Mouse (Mus musculus): ENCODE data around the gene Chmp6.

Chmp6 gene

DNA sequence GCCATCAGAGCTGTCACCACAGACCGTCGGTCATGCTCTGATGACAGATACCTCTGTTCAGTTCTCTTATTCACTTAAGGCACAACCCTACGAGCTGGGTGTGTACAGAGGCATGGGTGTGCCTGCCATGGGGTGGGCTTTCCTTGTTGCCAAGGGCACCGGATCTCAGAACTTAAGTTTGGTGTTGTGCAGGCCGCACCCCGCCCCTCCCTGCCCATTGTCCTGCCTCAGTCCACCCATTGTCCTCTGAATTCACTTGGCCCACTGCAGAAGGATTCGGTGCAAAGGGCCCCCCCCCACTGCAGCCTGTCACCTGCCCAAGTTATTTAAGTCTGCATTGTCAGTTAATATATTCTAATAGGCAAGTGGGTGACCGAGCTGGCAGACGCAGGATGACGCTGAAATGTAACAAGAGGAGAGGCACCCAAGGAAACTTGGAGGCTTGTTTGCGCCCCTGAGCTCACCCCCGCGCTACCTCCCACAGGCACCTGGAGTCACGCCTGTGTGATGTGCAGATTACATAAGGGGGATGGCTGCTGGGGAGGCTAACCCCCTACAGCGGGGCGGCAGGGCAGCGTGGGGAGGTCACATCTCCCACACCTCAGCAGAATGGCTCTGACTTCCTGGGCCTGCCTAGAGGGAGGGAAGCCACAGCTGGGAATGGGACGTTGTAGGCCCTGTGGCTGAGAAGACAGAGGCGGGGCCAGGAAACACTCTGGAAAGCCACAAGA lies 24.7 kb downstream of the Chmp6 start:
- no peak for DNase-seq (ENCODE audit: low read depth)

DNA sequence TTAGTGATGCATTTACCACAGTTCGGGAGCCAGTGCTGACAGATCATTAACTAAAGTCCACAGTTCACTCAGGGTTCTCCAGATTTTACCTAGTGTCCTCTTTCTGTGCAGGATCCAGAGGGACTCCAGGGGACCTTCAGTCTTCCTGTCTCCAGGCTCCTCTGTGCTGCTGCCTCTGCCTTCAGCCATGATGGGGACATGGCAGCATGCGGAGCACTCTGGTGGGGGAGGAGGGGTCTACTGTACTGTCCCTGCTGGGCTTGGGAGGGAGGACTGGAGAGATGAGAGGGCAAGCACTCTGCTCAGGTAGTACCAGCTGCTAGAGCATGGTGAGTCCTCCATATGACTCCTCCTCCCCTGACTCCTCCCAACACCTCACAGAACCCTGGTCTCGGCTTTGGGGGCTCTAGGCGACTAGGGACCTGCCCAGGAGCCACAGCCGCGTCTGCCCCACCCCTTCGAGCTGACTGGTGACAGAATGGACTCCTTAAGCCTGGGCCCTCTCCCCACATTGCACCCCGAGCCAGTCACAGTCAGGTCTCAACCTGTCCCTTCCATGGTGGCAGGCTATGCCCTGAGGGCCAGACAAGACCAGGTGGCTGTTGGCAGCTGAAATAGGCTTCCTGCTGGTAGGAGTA lies 26.0 kb downstream of the Chmp6 start:
- DNase-seq (ENCODE audit: low read depth) = no peak

DNA sequence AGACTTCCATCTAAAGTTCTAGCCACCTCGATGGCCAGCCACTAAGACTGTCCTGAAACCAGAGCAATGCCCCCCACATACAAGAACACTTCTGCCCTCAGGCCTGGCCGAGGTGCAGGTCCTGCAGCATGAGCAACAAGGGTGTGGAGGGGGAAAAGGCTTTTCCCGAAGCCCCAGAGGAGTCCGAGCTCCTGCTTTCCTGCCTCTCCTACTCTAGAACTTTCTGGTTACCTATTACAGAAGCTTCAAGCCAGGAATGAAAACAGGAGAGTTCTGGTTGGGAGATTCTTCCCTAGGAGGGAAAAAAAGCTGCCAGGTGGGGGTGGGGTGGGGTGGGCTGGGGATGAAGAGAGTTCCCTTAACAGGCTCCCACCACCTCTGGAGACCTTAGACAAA lies 26.5 kb downstream of the Chmp6 start:
- no peak for DNase-seq (ENCODE audit: low read depth)

DNA sequence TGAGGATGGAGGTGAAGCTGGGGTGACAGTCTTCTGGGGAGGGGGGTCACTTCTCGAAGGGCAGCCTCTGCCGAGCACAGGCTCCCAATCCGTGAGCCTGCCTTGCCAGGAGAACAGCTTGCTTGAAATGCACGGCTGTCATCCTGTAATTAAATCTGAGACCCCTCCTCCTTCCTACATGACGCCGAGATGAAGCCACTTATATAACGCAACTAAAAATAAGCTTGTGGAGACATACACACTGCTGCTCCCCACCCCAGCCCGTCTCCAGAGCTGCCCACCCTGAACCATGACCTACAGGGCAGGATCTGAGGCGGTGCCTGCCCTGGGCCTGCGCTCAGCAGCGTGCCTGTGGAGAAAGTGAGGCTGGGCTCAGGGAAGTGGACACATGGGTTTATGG lies 26.9 kb downstream of the Chmp6 start:
- no peak for DNase-seq (ENCODE audit: low read depth)

DNA sequence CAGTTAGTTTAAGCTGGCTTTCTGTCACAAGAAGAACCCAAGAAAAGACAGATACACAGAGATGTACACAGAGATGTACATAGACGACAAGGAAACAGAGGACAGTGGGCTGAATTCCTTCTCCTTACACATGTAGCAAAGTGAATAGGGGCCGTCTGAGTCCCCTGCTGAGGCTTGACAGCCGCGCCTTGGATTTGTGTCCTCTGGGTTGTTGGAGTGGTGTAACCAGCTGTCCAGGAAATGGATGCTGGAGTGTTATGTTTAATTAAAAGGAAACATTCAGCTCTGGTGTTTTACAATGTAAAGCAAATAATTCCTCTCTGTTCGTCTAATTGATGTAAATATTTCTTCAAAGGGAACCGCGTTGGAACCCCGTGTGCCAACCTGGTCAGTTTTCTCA lies 28.6 kb downstream of the Chmp6 start:
- no peak for DNase-seq (ENCODE audit: low read depth)

DNA sequence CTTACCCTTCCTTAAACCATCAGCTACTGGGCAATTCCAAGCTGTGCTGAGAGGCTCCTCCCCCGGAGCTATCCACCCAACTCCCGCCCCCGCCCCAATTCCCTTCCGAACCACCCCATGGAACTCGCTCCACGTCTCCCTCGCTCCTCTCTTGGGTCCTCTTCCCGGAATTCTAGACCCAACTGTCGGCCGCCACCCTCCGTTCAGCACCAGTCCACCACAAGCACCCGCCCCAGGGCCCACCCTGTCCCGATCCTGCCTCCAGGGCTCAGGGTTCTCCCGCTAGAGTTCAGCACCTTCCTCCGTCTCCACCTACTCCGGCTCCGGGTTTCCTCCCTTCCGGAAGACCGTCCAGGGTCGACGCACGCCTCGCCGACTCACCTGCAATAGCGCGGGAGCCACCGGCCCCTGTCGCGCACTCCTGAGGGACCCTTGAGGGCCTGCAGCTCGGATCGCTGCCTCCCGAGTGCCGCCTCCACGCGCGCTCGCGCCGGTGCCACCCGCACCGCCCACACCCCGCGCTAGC lies 29.0 kb downstream of the Chmp6 start:
- DNase-seq (ENCODE audit: low read depth) = no peak

DNA sequence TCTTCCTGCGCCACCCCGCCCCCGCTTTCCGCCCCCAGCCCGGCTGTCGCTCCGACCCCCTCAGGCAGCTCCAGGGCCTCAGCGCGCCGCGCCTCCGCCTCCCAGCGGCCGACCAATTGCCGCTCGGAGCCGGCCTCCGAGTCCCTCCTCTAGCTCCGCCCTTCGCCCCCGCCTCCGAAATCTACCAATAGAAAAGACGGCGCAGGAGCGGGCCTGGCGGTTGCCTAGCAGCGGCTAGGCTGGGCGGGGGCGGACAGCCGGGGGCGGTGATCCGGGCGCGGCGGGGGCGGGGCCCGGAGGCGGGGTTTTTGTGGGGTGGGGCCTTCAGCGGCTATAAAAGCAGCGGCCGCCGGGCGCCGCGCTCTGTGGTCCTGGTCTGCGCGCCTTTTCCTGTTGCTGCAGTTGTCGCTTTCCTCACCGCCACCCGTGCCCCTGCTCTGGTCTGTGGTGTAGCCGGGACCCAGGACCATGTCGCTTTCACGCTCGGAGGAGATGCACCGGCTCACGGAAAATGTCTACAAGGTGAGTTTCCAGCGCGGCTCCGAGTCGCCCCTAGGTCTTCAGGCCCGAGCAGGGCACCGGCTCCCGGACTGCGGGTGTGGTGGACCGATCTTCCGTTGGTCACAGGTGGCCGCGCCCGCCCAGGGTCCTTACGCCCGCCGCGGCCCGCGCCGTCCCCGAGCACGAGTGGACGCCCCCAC lies 29.6 kb downstream of the Chmp6 start, which contains the start of gene Baiap2:
TSS of gene Baiap2 (plus strand) at position 37 of the 701 bp plus-strand sequence.
- DNase-seq (ENCODE audit: low read depth) = peak; percentile 71

DNA sequence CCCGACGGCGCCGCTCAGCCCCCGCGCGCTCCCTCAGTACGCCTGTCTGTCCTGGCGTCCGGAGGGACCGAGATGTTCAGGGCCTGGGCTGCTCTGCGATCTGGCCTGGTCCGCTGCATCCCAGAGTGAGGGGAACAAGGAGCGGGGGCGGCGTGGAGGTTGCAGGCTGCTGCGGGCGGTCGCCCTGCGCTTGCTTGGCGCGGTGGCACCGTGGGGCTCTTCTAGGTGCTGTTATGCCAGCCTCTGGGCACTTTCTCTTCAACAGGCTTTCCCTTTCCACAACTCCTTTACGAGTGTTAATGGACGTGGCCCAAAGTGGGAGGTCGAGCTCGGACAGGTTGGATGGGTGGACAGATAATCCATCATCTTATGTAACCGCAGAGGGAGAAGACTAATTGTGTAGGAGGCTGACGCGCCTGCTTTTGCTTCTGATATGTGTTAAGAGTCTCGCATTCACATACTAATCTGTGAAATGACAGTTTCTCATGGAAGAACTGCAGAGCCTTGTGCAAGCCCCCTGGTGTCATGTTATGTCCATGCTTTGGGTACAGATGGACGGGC lies 30.3 kb downstream of the Chmp6 start:
- no peak for DNase-seq (ENCODE audit: low read depth)

DNA sequence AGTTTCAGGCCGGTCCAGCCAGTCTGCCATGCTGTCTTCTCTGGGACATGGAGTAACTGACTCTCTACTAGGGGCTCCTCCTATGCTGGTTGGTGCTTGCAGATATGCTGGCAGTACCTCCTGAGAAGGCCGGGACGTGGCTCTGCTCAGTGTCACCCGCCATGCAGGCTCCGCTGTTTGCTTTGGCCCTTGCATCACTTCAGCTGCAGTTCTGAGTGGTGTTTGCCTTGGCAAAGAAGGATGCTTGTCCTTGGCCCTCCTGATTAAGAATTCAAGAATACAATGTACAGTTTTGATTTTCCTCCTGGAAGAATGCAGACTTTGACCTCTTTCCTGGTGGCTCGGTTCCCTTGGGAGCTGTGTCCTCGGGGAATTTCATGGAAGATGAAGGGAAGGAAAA lies 32.1 kb downstream of the Chmp6 start:
- DNase-seq (ENCODE audit: low read depth) = no peak

DNA sequence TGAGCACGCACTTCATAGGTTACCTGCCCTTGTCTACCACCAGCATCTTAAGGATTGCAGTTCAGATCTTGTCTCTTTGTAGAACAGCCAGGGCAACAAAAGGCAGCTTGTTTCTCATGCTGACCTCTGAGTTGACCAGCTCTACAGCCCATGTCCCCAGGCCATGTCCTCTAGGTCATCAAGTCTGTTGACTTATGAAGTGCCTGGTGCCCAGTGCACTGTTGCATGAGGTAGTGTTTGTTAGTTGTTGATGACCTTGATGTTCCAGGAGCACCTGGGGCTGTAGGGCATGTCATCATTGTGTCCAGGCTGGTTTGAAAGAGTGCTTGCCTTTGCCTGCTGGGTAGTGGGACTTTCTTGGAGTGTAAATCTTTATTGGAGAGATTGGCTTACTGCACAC lies 34.2 kb downstream of the Chmp6 start:
- DNase-seq (ENCODE audit: low read depth) = no peak

DNA sequence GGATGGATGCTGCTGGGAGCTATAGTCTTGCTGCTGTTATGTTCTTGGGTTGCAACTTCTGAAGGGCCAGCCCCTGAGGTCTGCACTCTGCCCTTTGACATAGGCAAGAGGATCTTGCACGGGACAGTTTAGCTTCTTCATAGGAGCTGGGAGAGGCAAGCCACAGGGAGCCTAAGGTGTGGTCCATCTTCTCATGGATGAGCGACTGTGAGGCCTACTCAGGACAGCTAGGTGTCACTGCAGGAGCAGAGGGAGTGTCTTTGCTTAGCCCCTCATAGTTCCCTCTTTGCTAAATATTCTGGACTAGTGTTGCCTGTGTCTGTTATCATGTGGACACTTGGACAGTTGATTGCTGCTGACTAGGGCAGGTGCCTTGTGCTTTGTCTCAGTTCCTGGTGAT lies 34.7 kb downstream of the Chmp6 start:
- DNase-seq (ENCODE audit: low read depth) = no peak

DNA sequence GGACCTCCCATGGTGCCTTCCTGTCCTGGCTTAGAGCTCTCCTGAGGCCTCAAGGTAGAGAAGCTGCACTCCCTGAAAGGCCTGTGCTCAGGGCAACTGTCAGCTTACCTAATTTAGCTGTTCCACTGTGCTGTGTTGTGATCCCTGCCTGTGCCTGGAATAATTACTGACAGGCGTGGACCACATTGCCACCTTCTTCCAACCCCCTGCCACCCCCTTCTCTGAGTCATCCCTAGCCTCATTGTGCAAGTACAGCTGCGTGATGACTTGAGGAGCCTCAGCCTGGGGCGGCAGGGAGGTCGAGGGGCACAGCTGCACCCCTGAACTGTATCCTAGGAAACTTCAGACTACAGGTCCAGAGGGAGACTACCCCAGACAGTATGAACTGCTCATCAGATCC lies 35.1 kb downstream of the Chmp6 start:
- no peak for DNase-seq (ENCODE audit: low read depth)

DNA sequence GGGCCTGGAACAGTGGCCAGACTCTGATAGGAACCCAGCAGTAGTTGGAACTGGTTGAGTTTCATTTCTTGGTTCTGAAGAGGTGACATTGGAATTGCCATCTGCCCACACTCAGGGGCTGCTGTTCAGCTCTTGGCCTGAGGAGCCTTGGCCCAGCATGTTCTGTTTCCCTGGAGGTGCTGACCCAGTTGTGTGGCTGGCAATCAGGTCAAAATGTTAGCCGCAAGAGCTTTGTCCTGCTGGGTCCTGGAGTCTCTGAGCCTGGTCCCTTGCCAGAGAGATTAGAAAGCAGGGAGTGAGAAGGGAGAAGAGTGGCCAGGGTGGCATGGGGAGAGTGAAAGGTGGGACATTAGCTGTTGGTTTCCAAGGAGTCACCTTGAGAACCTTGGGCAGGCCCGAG lies 35.6 kb downstream of the Chmp6 start:
- no peak for DNase-seq (ENCODE audit: low read depth)

DNA sequence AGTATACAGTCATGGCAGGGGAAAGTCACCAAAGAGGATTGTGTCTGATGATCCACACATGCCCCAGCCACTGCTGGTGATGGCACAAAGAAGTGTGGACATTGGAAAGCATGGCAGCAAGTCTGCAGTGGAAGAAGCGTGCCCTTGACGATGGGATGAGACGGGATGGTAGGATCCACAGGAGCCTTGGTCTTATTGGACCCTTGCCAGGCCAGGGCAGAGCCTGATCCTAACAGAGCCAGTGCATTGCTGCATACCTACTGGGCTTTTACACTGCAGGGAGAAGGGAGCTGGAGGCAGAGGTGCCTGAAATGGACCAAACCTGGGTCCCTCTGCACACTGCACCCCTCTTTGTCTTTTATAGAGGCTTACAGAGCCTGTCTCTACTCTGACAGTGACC lies 37.3 kb downstream of the Chmp6 start:
- DNase-seq (ENCODE audit: low read depth) = no peak

DNA sequence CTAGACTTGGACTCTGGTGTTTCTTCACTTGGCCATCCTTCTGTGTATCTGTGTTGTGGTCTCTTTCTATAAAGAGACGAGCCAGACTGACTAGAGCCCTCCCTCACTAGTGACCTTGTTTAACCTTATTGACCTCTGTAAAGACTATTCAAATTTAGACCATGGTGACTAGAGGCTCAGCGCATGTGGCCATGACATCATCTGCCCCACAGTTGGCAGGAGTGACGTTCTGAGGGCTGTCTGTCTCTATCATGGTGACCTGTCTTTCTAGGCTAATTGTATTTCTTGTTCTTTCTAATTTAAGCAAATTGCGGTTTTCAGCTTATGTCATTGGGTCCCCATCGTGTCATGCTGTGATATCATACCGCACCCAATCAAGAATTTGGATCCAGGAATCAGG lies 38.1 kb downstream of the Chmp6 start:
- DNase-seq (ENCODE audit: low read depth) = no peak

DNA sequence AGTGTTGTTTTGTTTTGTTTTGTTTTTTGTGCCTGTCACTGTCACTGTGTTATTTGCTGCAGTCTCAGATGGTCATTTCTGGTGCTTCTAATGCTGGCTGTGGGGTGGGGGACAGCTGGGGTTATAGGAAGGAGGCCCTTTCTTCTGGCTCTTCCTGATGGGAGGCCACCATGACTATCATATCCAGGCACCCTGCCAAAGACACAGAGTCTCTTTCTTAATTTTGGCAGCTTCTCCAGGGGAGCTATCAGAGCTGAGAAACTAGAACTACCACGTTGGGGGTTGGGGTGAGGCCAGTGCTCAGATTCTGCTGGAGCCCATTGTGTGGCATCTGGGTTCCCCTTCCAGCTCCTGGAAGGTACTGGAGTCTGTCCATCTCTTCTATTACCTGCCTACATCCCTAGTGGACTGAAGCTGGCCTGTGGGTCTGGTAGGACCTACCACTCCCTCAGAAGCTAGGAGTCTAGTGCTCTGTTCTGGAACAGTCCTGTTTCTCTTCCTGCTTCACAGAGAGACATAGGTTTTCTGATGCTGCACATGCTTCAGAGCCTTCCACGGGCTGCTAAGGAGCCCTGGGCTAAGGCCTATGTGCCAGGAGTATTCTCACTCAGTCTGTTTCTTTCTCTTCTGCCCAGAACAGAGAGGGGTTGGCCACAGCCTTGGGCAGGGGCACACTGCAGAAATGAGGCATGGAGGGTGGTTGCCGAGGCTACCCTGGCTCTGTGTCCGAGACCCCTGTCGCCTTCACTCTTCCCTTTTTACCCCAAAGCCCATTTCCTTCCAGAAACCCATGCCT lies 39.4 kb downstream of the Chmp6 start:
- no peak for DNase-seq (ENCODE audit: low read depth)

DNA sequence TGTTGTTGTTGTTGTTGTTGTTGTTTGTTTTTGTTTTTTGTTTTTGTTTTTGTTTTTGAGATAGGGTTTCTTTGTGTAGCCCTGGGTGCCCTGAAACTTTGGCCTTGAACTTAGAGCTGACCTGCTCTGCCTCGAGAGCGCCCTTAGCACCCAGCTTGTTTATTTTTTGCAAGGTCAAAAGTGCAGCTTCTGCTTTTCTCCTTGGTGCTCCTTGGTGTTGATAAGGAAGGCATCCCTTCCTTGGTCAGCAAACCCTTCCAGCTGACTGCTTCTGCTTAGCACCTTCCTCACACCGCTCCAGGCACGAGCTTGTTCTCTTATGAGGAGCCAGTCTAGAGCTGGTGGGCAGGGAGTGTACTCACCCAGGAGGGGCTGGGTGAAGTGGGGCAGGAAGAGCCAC lies 41.0 kb downstream of the Chmp6 start:
- DNase-seq (ENCODE audit: low read depth) = no peak

DNA sequence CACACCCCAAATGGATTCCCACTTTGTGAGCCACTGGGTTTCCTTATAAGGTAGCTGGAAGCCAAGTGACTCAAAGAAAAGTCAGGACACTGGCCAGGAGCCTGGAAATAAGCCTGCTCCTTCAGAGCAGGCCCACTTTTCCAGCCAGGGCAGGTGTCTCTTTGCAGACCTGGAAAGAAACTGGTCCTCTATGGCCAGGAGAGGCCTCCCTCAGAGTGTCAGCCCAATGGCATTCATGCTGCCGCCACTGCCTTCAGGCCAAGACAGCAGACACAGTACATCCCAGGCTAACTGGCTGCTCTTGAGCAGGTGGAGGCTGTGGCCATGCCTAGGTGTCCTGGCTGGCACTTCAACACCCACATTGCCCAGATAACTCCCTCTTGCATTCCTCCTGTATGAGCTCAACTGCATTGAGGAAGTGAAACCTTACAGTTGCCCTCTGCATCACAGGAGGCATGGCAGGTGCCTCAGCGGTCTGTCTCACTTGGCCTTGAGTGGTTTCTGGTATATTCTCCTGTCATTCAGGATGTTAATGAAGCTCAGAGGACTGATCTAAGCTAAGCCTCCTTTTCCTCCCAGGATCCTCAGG lies 41.6 kb downstream of the Chmp6 start:
- no peak for DNase-seq (ENCODE audit: low read depth)

DNA sequence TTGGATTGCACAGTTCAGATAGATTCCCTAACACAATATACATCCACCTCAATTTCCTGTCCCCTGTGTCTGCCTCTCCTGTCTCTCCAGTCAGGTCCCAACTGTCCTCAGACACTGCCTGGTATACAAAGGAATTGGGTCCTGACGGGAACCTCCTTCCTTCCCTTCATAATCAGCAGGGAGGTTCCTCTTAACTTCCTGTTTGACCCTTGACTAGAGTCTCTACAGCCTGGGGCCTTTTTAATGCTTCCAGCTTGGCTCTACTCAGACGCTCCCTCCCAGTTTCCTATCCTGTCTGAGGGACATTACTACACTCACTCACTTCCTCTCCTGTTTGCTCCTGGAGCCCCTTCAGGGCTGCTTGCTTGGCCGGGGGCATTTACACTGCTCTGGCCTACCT lies 42.2 kb downstream of the Chmp6 start:
- DNase-seq (ENCODE audit: low read depth) = no peak

DNA sequence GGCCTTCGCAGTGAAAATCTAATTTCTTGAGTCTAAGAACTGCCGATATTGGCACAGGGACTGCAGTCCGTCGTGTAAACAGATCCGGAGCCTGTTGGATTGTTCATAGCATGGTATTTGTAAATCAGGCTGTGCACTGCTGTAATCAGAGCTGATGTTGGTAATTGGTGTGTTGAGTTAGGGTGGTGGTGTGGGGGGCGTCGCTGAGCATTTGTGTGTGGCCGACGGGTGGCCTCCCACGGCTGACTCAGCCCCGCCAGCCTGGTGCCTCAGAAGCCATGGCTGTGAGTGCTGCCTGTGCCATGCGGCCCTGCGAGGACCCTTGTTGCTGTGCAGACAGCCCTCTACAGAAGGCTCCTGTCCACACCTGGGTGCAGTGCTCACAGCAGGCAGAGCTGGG lies 43.3 kb downstream of the Chmp6 start:
- no peak for DNase-seq (ENCODE audit: low read depth)

DNA sequence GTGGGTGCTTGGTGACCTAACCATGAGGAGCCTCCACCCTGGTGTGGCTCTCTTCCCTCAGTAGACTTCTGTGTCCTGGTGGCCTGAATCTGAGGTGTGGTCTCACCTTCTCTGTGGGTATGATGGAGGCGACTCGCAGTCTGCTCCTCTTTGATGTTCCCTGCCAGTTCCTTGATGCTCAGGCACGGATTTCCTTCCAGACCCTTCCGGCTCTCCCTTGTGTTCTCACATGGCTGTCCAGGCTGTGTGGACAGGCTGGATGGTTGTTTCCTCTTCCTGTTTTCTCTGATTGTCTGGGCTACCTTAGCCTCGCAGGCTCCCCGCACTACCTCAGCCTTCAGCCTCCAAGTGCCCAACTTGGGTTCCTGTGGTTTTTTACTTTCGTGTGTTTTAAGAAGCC lies 45.6 kb downstream of the Chmp6 start:
- no peak for DNase-seq (ENCODE audit: low read depth)

DNA sequence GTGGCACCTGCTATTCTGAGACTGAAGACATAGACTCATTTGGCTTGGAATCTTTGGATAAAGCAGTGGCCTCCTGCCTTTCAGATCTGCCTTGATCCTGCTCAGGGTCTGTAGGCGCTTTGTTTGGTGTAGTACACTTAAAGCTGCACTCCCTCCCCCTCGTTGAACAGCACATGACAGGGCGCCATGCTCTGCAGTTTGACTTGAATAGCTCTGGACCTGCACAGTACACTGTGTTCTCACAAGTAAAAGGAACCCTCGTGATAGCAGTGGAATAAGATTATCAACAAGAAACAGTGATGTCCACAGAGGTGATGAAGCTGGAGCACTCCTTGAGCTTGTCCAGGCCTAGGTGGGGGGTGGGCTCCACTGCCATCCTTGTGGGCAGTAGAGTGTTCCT lies 46.5 kb downstream of the Chmp6 start:
- no peak for DNase-seq (ENCODE audit: low read depth)

All from fibroblast of lung, adult 2 months (primary cell).